Mouse (Mus musculus) brain, adult 10 weeks (tissue): ENCODE data around the gene Gm4924. TPM values are rescaled to one million over a fixed set of nuclear protein-coding genes. Genes with fewer than 3 reads are reported as not detected.

Experiments
- polyA plus RNA-seq: library from polyadenylated mRNA; stranded (reverse); fragments of 350-450 nt; fragmentation: Illumina TruSeq; extraction: RNeasy Lipid Tissue Mini Kit (QIAGEN cat#74804); gene quantifications from one replicate; pipeline ENCODE4 v1.2.3, GENCODE M21; 2015; ENCODE audit warnings: low read depth, low replicate concordance

Gm4924 gene
- 5.3 TPM for polyA plus RNA-seq

GRCm38 (mm10) chr10:82354083-82355010, at the start of gene Gm4924:
Gene Gm4924, plus strand, starts transcription at chr10:82354255.

GRCm38 (mm10) chr10:82316482-82316881, 37.6 kb upstream of the Gm4924 start, which contains the start of gene 4932415D10Rik:
Gene 4932415D10Rik, minus strand, starts transcription at chr10:82316582.

Other genes starting within 250 kb of the Gm4924 start
- gene AU041133, start 226.2 kb upstream of the Gm4924 start, polyA plus RNA-seq, result 8.0 TPM
- gene Zfp938, start 113.0 kb upstream of the Gm4924 start, polyA plus RNA-seq, result 29.6 TPM
- gene 4932415D10Rik, start 37.7 kb upstream of the Gm4924 start, polyA plus RNA-seq, result not detected
- not detected for gene Gm1553, start 138.4 kb downstream of the Gm4924 start, polyA plus RNA-seq